Mouse (Mus musculus) hindbrain, embryonic 16.5 days (tissue): ENCODE measurements around the gene Nrf1. TPM values are rescaled to one million over a fixed set of nuclear protein-coding genes. Genes with fewer than 3 reads are reported as not detected.

Experiments
- ATAC-seq: fragments of 200-750 bp; cut with Nextera tagmentation; 2 replicates; pipeline ENCODE4 v1.8.0; 2017; ENCODE audit warnings: moderate TSS enrichment, moderate library complexity
- H3K27ac ChIP-seq: fragments of 300-500 bp; sonication (generic); 2 replicates; pipeline ENCODE4 v1.5.1; 2014; ENCODE audit warnings: low read depth, mild to moderate bottlenecking, control low read depth, low read length, moderate library complexity
- H3K27me3 ChIP-seq: fragments of 300-500 bp; sonication (generic); replicated peaks from 2 replicates; pipeline ENCODE4 v1.6.1; 2014; ENCODE audit warnings: low read length; ENCODE audit not compliant: control insufficient read depth, insufficient read depth
- H3K36me3 ChIP-seq: fragments of 300-500 bp; sonication (generic); 2 replicates; pipeline ENCODE4 v1.6.1; 2014; ENCODE audit warnings: mild to moderate bottlenecking, low read length, moderate library complexity, mixed read lengths; ENCODE audit not compliant: control insufficient read depth, insufficient read depth
- H3K4me1 ChIP-seq: fragments of 300-500 bp; sonication (generic); 2 replicates; pipeline ENCODE4 v1.6.1; 2014; ENCODE audit warnings: low read depth, low read length; ENCODE audit not compliant: control insufficient read depth, insufficient read depth
- H3K4me2 ChIP-seq: fragments of 300-500 bp; sonication (generic); 2 replicates; pipeline ENCODE4 v1.6.1; 2014; ENCODE audit warnings: mild to moderate bottlenecking, low read length, control low read depth, moderate library complexity
- H3K4me3 ChIP-seq: fragments of 300-500 bp; sonication (generic); 2 replicates; pipeline ENCODE4 v1.5.1; 2014; ENCODE audit warnings: mild to moderate bottlenecking, low read length, control low read depth, moderate library complexity
- H3K9ac ChIP-seq: fragments of 300-500 bp; sonication (generic); 2 replicates; pipeline ENCODE4 v1.6.1; 2014; ENCODE audit warnings: low read depth, mild to moderate bottlenecking, control low read depth, low read length, moderate library complexity
- H3K9me3 ChIP-seq: fragments of 300-500 bp; sonication (generic); 2 replicates; pipeline ENCODE4 v1.6.1; 2014; ENCODE audit warnings: mild to moderate bottlenecking, low read length, moderate library complexity; ENCODE audit not compliant: control insufficient read depth
- whole genome bisulfite sequencing: fragments of 180-500 bp; shearing (Covaris S2); extraction: QIAGEN DNeasy Blood & Tissue Kit; methylation state at CpG from one replicate; pipeline ENCODE4 v1.1.7; 2014; 5-methylcytosine and 5-hydroxymethylcytosine counted together
- polyA plus RNA-seq: library from polyadenylated mRNA; unstranded; fragments of >200 nt; fragmentation: Nextera tagmentation; extraction: Ambion mirVana; gene quantifications from 2 replicates; pipeline ENCODE4 v1.2.1, GENCODE M21; 2015

Gene Nrf1
- polyA plus RNA-seq, 1 experiment from 2014 or later, result 28.4 TPM

DNA sequence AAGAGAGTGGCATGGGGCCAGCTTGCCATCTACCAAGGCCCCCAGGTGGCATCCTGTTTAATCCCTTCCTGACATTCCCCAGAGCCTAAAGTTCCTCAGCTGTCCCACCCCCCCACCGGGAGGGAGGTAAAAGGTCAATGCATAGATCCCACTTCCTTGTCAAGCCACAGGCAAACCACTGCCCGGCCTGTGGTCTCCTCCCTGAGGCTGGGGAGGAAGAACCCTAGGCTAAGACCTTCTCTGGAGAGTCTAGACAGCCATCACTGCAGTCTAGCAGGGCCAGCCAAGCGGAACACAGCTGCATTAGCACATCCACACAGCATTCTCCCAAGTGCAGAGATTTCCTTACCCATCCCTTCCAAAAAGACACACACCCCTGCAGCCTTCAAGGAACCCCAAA, 118.6 kb downstream of the Nrf1 start:
- WGBS, result 55% methylated on average over 3 of the region's 3 CpGs
- Histone ChIP-seq H3K4me1 (peaks cover 3% of the 10 kb centered on the region; the same call in 1 of the 2 replicates), H3K36me3 (no peaks in the 10 kb centered on the region), H3K4me3 (no peak overlapping the region), H3K9me3 (no peaks in the 10 kb centered on the region), H3K27ac (no peak overlapping the region), H3K27me3 (peaks cover 15% of the 10 kb centered on the region), H3K9ac (no peak overlapping the region), H3K4me2 (no peak overlapping the region)
- ATAC-seq, result no peak

DNA sequence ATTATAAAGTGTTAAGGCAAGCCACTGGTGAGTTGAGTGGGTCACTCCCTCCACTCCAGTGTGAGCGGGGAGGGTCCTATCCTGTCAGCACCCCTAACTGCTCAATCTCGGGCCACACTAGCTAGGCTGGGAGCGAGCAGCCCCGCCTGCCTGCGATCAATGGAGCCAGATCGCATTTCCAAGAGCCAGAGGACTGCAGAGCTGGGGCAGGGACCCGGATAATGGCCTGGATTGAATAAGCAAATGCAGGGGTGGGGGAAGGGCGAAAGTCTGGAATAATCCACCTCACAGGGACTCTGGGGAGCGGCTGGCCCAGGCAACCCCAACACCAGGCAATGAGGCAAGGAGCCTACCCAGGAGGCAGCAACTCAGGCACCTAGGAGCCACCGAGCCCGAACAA, 119.4 kb downstream of the Nrf1 start:
- Histone ChIP-seq H3K4me2 (no peak overlapping the region), H3K4me3 (no peak overlapping the region), H3K9ac (no peak overlapping the region), H3K27me3 (peaks cover 23% of the 10 kb centered on the region), H3K27ac (no peak overlapping the region), H3K9me3 (no peaks in the 10 kb centered on the region), H3K36me3 (no peaks in the 10 kb centered on the region), H3K4me1 (peaks cover 3% of the 10 kb centered on the region; the same call in 1 of the 2 replicates)
- no peak for ATAC-seq
- WGBS, result 19% methylated on average over 11 of the region's 11 CpGs

DNA sequence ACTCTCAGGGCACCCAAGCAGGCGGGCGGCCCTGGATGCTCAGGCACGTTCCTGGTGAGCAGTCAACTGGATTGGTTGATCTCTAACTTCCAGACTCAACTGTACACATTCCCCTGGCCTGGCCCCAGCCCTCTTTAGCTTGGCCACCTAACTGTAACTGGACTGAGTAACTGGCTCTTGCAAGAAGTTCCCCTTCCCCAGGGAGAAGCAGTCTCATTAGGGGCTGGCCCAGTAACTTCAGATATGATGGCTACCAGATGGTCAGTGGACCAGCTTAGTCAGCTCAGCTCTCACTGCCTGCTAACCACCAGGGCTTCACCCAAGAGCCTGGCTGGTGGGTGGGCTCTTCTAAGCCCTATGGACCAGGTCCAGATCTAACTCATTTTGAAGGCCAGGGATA, 120.5 kb downstream of the Nrf1 start:
- H3K4me1 ChIP-seq, result peaks cover 3% of the 10 kb centered on the region; the same call in 1 of the 2 replicates
- H3K36me3 ChIP-seq, result no peaks in the 10 kb centered on the region
- H3K9ac ChIP-seq, result no peak overlapping the region
- 87% methylated on average over 3 of the region's 3 CpGs for WGBS
- no peak overlapping the region for H3K27ac ChIP-seq
- ATAC-seq, result no peak
- peaks cover 30% of the 10 kb centered on the region for H3K27me3 ChIP-seq
- H3K4me3 ChIP-seq, result no peak overlapping the region
- no peaks in the 10 kb centered on the region for H3K9me3 ChIP-seq
- H3K4me2 ChIP-seq, result no peak overlapping the region

DNA sequence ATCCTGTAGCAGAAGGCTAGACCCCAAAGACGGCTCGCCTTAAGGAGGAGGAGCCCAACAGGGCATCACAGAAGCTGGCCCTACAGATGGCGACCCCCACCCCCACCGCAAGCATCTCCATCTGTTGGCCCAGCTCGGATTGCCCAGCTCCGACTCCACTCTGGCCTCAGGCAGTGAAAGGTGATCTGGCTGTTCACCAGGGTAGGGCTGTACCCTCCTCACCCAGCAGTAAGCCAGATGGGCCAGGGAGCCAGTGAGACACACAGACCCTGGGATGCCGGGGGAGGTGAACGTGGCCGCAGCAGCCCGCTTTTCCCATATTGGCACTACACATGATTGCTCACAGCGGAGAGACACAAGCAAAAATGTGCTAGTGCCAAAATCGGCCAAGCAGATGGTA, 121.4 kb downstream of the Nrf1 start:
- no peak overlapping the region for H3K4me2 ChIP-seq
- no peak overlapping the region for H3K27ac ChIP-seq
- 51% methylated on average over 12 of the region's 12 CpGs for WGBS
- H3K4me1 ChIP-seq, result peaks cover 11% of the 10 kb centered on the region
- H3K36me3 ChIP-seq, result no peaks in the 10 kb centered on the region
- no peak overlapping the region for H3K9ac ChIP-seq
- H3K27me3 ChIP-seq, result peaks cover 36% of the 10 kb centered on the region
- no peak overlapping the region for H3K4me3 ChIP-seq
- no peaks in the 10 kb centered on the region for H3K9me3 ChIP-seq
- ATAC-seq, result peak; percentile 63

DNA sequence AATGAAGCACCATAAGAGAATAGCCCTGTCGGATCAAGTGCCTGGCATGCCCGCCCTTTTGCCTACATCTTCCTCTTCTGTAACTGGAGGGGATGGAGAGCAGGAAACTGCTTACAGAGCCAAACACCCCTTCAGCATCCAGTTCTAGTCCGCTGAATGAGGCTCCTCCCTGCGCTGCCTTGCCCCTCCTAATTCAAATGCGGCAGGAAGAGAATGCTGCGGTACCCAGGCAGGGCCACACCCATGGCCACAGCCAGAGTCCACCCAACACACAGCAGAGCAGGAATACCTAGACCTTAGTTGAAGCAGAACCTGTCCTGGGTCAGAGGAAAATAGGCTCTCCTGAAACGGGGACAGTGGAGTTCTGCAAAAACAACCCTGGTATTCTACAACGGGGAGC, 123.4 kb downstream of the Nrf1 start:
- Histone ChIP-seq H3K9me3 (no peaks in the 10 kb centered on the region), H3K36me3 (no peaks in the 10 kb centered on the region), H3K4me1 (peaks cover 26% of the 10 kb centered on the region), H3K27ac (no peak overlapping the region), H3K9ac (no peak overlapping the region), H3K4me3 (no peak overlapping the region), H3K4me2 (no peak overlapping the region), H3K27me3 (peaks cover 51% of the 10 kb centered on the region)
- ATAC-seq, result no peak
- WGBS, result 25% methylated on average over 8 of the region's 8 CpGs

DNA sequence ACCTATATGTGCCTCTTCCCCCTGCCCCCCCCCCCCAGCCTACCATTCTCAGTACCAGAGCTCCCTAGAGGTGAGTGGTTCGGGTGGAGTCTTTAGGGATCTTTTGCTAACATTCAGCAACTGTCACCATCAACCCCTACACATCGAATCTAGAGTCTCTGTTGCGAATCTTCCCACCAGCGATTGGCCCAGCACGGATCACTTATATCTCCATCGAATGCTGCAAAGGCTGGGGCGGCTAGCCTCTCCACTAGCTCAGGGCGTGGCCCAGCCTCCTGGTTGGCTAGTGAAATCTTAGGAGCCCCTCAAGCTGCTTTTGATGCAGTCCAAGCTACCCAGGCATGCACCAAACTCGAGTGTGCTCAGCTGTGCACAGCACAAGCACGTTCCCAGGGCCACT, 124.2 kb downstream of the Nrf1 start:
- Histone ChIP-seq H3K36me3 (no peaks in the 10 kb centered on the region), H3K9ac (no peak overlapping the region), H3K27me3 (peaks cover 51% of the 10 kb centered on the region), H3K27ac (no peak overlapping the region), H3K4me3 (no peak overlapping the region), H3K4me2 (no peak overlapping the region), H3K4me1 (peaks cover 26% of the 10 kb centered on the region), H3K9me3 (no peaks in the 10 kb centered on the region)
- WGBS, result 31% methylated on average over 10 of the region's 10 CpGs
- no peak for ATAC-seq

DNA sequence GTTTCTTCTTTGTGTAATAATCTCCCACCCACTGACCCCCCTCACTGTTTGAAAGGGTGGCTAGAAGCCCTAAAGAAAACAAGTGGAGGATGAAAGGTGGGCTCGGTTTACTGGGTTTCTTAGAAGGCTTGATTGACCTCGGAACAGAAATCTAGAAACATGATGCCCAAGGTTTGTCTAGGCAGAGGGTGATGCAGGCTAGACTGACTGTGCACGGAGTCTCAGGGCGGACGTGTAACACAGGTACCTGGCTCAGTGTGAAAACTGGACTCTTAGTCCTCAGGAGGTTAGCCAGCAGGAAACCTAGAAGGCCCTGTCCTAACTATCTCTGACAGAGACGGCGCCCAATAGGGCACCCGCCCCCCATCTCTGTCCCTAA, 124.6 kb downstream of the Nrf1 start:
- WGBS, result 10% methylated on average over 8 of the region's 8 CpGs
- Histone ChIP-seq H3K4me2 (no peak overlapping the region), H3K4me1 (peaks cover 22% of the 10 kb centered on the region), H3K27me3 (peaks cover 56% of the 10 kb centered on the region), H3K4me3 (no peak overlapping the region), H3K36me3 (no peaks in the 10 kb centered on the region), H3K9ac (no peak overlapping the region), H3K9me3 (no peaks in the 10 kb centered on the region), H3K27ac (no peak overlapping the region)
- no peak for ATAC-seq

DNA sequence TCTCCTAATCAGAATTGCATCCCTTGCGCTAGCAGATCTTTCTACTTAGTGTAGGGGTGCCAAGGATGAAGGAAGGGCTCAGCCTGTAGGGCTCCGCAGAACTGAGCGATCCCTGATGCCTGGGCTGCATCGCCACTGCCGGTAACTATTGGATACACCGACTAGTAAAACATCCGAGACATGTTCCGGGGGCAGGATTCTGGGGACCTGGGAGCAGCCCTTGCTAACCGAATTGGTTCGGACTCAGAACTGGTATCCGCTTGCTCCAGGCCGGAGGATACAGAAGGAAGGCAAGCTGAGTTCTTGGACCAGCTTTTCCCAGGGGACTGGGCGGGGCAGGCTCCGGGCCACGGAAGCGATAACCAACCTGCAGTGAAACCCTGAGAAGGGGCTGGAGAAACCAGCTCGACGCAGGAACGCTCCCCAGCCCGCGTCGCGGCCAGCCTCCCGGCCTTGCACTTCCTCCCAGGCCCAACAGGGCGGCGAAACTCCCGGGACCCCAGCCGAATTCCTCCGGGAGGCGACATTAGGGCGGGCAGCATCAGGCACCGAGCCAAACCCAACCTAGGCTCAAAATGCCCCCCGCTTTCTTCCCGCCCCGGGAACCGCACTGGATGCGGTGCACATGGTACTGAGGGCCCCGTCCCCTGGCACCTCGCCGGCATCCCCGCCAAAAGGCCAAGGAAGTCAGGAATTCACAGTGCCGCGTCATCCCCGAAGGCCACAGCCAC, 125.2 kb downstream of the Nrf1 start:
- H3K36me3 ChIP-seq, result no peaks in the 10 kb centered on the region
- no peak overlapping the region for H3K27ac ChIP-seq
- no peaks in the 10 kb centered on the region for H3K9me3 ChIP-seq
- peak overlapping the region; percentile 31; the same call in 1 of the 2 replicates for H3K4me2 ChIP-seq
- peaks cover 60% of the 10 kb centered on the region for H3K27me3 ChIP-seq
- H3K9ac ChIP-seq, result no peak overlapping the region
- peaks cover 22% of the 10 kb centered on the region for H3K4me1 ChIP-seq
- peak overlapping the region; percentile 19 for H3K4me3 ChIP-seq
- no peak for ATAC-seq
- 2% methylated on average over 43 of the region's 44 CpGs for WGBS

DNA sequence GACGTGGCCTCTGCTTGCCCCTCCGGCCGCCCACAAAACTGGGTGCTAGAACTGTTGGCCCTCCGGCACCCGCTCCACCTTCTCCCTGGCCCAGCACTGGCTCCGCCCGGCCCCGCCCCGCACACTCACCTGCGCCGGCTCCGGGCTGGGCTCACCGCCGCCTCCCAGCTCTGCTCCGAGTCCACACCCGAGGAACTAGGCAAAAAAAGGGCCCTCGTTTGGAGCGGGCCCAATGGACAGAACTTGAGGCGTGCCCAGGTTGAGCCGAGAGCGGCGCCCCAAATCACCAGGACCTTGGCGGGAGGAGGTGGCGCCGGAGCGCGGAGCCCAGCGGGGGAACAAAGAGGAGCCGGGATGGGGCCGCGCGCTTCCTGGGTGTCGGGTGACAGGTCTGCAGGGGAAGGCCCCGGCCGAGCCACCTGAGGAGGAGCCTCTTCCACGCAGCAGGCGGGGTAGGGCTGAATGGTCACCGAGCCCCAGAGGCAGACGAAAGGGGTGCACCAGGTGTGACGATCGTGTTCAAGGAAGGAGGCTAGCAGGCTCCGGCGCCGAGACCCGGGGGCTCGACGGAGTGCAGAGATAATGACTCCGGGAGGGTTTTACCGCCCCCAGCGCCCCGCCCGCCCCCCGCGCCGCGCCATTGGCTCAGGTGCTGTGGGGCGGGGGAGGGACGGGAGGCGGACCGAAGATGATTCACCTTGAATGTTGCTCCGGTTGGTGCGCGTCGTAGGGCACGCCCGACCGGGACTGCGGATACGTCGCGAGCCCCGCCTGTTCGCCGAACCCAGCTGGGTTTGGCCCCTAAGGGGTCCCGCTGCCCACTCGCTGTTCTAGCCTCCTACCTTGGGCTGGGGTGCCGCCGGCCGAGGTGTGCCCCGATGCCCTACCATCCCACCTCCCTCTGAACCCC, 126.0 kb downstream of the Nrf1 start:
- ATAC-seq, result no peak
- Histone ChIP-seq H3K36me3 (no peaks in the 10 kb centered on the region), H3K4me2 (peak overlapping the region; percentile 31), H3K9ac (no peak overlapping the region), H3K4me3 (peak overlapping the region; percentile 19), H3K9me3 (no peaks in the 10 kb centered on the region), H3K4me1 (peaks cover 22% of the 10 kb centered on the region), H3K27ac (no peak overlapping the region), H3K27me3 (peaks cover 66% of the 10 kb centered on the region)
- WGBS, result under 1% methylated on average over 60 of the region's 80 CpGs
